Mouse (Mus musculus) hindbrain, embryonic 14.5 days (tissue): ENCODE data around the gene Dnajc17. TPM values are rescaled to one million over a fixed set of nuclear protein-coding genes. Genes with fewer than 3 reads are reported as not detected.

Experiments
- ATAC-seq: fragments of 200-750 bp; cut with Nextera tagmentation; 2 replicates; pipeline ENCODE4 v1.8.0; 2017; ENCODE audit warnings: moderate number of reproducible peaks, mild to moderate bottlenecking, moderate TSS enrichment, moderate library complexity; ENCODE audit not compliant: low FRiP score
- DNase-seq: peaks from one replicate; pipeline ENCODE4 v3.0.0-alpha.2; 2015; ENCODE audit warnings: low spot score
- H3K27ac ChIP-seq: fragments of 300-500 bp; sonication (generic); 2 replicates; pipeline ENCODE4 v1.5.1; 2014; ENCODE audit warnings: mild to moderate bottlenecking, moderate library complexity
- H3K27me3 ChIP-seq: fragments of 300-500 bp; sonication (generic); 2 replicates; pipeline ENCODE4 v1.6.1; 2014; ENCODE audit warnings: mild to moderate bottlenecking, low read length, mixed read lengths; ENCODE audit not compliant: control insufficient read depth, insufficient read depth
- H3K36me3 ChIP-seq: fragments of 300-500 bp; sonication (generic); replicated peaks from 2 replicates; pipeline ENCODE4 v1.6.1; 2014; ENCODE audit not compliant: control insufficient read depth, insufficient read depth
- H3K4me1 ChIP-seq: fragments of 300-500 bp; sonication (generic); replicated peaks from 2 replicates; pipeline ENCODE4 v1.6.1; 2014; ENCODE audit warnings: antibody characterized with exemption, low read length, mixed read lengths; ENCODE audit not compliant: control insufficient read depth, insufficient read depth
- H3K4me2 ChIP-seq: fragments of 300-500 bp; sonication (generic); replicated peaks from 2 replicates; pipeline ENCODE4 v1.6.1; 2014; ENCODE audit warnings: mild to moderate bottlenecking, moderate library complexity
- H3K4me3 ChIP-seq: fragments of 300-500 bp; sonication (generic); replicated peaks from 2 replicates; pipeline ENCODE4 v1.5.1; 2014; ENCODE audit warnings: mild to moderate bottlenecking, low read length
- H3K9ac ChIP-seq: fragments of 300-500 bp; sonication (generic); 2 replicates; pipeline ENCODE4 v1.6.1; 2014
- H3K9me3 ChIP-seq: fragments of 300-500 bp; sonication (generic); 2 replicates; pipeline ENCODE4 v1.6.1; 2016; ENCODE audit warnings: low read length; ENCODE audit not compliant: control insufficient read depth
- WGBS: fragments of 180-500 bp; shearing (Covaris S2); extraction: QIAGEN DNeasy Blood & Tissue Kit; methylation state at CpG from one replicate; pipeline ENCODE4 v1.1.7; 2014; 5-methylcytosine and 5-hydroxymethylcytosine counted together
- polyA plus RNA-seq: library from polyadenylated mRNA; unstranded; fragments of >200 nt; fragmentation: Nextera tagmentation; extraction: Ambion mirVana; gene quantifications from 2 replicates; pipeline ENCODE4 v1.2.1, GENCODE M21; 2014

Dnajc17 gene
- polyA plus RNA-seq, 1 experiment from 2014 or later, result 20.1 TPM

DNA sequence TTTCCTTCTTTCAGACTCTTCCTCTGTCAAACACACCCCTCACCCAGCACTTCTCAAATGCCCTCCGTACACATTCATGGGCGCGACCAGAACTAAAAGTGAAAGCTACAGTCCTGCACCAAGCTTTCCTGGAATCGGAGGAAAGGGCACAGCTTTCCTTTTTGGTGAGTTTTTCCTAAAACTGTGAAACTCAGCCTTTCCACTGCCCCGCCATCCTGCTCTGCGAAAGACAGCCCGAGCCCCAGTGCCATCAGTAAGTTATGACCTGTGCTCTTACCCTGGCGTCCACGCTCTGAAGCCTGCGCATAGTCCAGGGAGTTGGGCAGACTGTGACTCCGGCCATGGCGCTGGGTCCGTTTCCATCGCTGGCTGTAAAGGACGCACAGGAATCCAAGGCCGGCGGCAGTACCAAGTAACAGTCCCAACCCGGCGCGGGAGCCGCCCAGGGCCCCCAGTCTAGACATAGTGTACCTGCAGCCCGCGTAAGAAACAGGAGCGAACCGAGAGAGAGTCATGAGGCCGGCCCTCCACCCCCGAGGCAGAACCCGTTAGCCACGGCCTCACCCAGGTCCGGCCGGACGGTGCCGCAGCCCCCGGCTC lies 52.4 kb downstream of the Dnajc17 start:
- Histone ChIP-seq H3K36me3 (peaks cover 35% of the 10 kb centered on the region), H3K27ac (peak overlapping the region; percentile 81; the same call in 1 of the 2 replicates), H3K4me3 (peak overlapping the region; percentile 79), H3K9ac (peak overlapping the region; percentile 87), H3K27me3 (no peaks in the 10 kb centered on the region), H3K4me1 (peaks cover 16% of the 10 kb centered on the region), H3K9me3 (no peaks in the 10 kb centered on the region), H3K4me2 (peak overlapping the region; percentile 94)
- WGBS, result 8% methylated on average over 34 of the region's 34 CpGs
- DNase-seq (no peak), ATAC-seq (peak; percentile 41)

DNA sequence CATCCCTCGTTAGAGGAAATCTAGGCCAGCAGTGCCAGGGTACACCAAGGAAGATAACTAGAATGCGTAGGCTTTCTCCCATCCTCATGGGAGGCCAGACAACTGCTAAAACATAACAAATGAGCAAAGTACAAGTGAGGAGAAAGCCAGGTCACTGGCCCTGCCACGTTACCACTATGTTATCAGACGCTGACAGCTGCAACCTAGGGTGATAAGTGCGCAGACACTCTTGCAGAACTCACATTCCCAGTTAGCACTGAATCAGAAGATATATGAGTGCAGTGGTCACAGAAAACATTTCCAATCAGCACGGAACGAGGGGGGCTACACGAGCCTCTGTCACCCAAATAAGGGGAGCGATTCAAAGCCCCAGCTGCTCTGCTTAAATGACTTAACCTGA lies 53.2 kb downstream of the Dnajc17 start:
- Histone ChIP-seq H3K36me3 (peaks cover 43% of the 10 kb centered on the region), H3K27ac (no peak overlapping the region), H3K4me2 (peak overlapping the region; percentile 94; the same call in 1 of the 2 replicates), H3K27me3 (no peaks in the 10 kb centered on the region), H3K4me1 (peaks cover 16% of the 10 kb centered on the region), H3K9me3 (no peaks in the 10 kb centered on the region), H3K4me3 (no peak overlapping the region), H3K9ac (no peak overlapping the region)
- no peak for ATAC-seq
- WGBS, result 92% methylated on average over 9 of the region's 9 CpGs
- DNase-seq, result no peak

GRCm38 (mm10) chr2:119154683-119155082 lies 53.9 kb downstream of the Dnajc17 start:
- ATAC-seq (no peak), DNase-seq (no peak)
- Histone ChIP-seq H3K4me3 (no peak overlapping the region), H3K4me2 (no peak overlapping the region), H3K36me3 (peaks cover 50% of the 10 kb centered on the region), H3K9ac (no peak overlapping the region), H3K27me3 (no peaks in the 10 kb centered on the region), H3K27ac (no peak overlapping the region), H3K4me1 (peaks cover 16% of the 10 kb centered on the region), H3K9me3 (no peaks in the 10 kb centered on the region)
- WGBS, result 94% methylated on average over 2 of the region's 2 CpGs

DNA sequence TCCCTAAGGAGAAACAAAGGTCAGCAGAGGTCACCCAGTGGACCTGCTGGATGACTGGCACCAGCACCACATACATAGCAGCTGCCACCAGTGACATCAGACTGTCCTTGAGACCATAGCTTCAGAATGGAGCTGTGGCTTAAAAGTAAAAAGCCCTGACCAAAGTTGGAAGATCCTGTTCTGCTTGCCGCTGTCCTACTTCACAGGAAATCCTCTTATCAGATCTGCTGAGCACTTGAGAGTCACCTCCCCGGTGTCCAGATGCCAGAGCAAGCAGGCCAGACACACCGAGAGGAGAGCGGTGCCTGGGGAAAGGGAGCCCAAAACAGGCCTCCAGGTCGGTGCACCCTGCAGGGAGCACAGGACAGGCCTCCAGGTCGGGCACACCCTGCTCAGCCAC lies 56.3 kb downstream of the Dnajc17 start:
- no peaks in the 10 kb centered on the region for H3K9me3 ChIP-seq
- ATAC-seq, result no peak
- no peak overlapping the region for H3K4me2 ChIP-seq
- WGBS, result 88% methylated on average over 6 of the region's 6 CpGs
- H3K27me3 ChIP-seq, result no peaks in the 10 kb centered on the region
- no peak overlapping the region for H3K9ac ChIP-seq
- H3K4me1 ChIP-seq, result peaks cover 12% of the 10 kb centered on the region
- peaks cover 74% of the 10 kb centered on the region for H3K36me3 ChIP-seq
- H3K4me3 ChIP-seq, result no peak overlapping the region
- no peak overlapping the region for H3K27ac ChIP-seq
- no peak for DNase-seq

DNA sequence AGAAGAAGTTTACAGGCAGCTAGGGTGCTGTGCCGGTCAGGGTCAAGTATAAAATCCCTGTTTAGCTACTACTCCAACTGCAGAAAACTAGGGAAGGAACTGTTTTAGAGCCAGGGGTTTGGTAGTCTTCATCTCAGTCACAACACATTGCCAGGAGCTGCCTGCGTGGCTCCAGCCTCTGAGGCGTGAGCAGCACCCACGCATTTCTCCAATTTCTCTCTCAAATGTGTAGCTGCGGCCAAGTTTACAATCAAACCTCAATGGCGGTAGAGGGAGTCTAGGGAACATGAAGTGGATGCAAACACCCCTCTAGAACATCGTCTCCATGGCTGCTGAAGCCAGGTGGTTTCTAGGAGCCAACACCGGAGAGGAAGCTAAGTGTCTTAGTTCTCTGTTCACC lies 60.8 kb downstream of the Dnajc17 start:
- Histone ChIP-seq H3K9me3 (no peaks in the 10 kb centered on the region), H3K4me2 (no peak overlapping the region), H3K27ac (no peak overlapping the region), H3K36me3 (peaks cover 99% of the 10 kb centered on the region), H3K9ac (no peak overlapping the region), H3K27me3 (no peaks in the 10 kb centered on the region), H3K4me1 (no peaks in the 10 kb centered on the region), H3K4me3 (no peak overlapping the region)
- 94% methylated on average over 8 of the region's 8 CpGs for WGBS
- no peak for DNase-seq
- no peak for ATAC-seq

DNA sequence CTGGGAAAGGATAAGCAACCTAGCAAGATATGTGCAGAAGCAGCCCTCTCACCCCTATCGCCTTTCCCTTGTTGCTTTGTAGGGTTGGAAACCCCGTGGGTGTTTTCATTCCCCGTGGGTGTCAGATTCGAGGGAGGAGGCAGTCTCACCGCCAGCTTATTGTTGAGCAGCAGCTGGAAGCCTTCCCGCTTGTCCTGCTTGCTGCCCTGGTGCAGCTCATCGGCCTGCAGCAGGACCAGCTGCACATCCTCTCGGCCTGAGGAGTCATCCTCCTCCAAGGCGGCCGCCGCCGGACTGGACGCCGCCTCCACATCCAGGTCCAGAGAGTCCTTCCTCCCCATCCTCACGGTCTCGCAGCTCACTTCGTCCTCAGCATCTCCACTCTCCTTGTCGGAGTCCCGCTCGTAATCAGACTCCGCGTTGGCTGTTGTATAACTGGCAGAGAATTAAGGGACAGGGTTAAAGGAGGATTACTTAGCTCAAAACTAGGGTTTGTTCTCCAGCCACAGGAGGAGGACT lies 61.4 kb downstream of the Dnajc17 start:
- WGBS, result 84% methylated on average over 22 of the region's 22 CpGs
- ATAC-seq, result no peak
- no peak for DNase-seq
- Histone ChIP-seq H3K4me3 (no peak overlapping the region), H3K27me3 (no peaks in the 10 kb centered on the region), H3K4me1 (no peaks in the 10 kb centered on the region), H3K9ac (no peak overlapping the region), H3K4me2 (no peak overlapping the region), H3K27ac (no peak overlapping the region), H3K9me3 (no peaks in the 10 kb centered on the region), H3K36me3 (peaks cover 99% of the 10 kb centered on the region)

- Histone ChIP-seq H3K27me3 (no peaks in the 10 kb centered on the region), H3K36me3 (peaks cover 99% of the 10 kb centered on the region), H3K4me2 (no peak overlapping the region), H3K27ac (no peak overlapping the region), H3K9me3 (no peaks in the 10 kb centered on the region), H3K9ac (no peak overlapping the region), H3K4me1 (no peaks in the 10 kb centered on the region), H3K4me3 (no peak overlapping the region)
- whole genome bisulfite sequencing, result 87% methylated on average over 6 of the region's 6 CpGs
- DNase-seq (no peak), ATAC-seq (no peak)
Observed at GRCm38 (mm10) chr2:119146435-119146834, 62.2 kb downstream of the Dnajc17 start.

GRCm38 (mm10) chr2:119145199-119145598 lies 63.4 kb downstream of the Dnajc17 start:
- ATAC-seq, result no peak
- Histone ChIP-seq H3K4me1 (no peaks in the 10 kb centered on the region), H3K36me3 (peaks cover 99% of the 10 kb centered on the region), H3K27me3 (no peaks in the 10 kb centered on the region), H3K9me3 (no peaks in the 10 kb centered on the region), H3K27ac (no peak overlapping the region), H3K4me2 (no peak overlapping the region), H3K4me3 (no peak overlapping the region), H3K9ac (no peak overlapping the region)
- DNase-seq, result no peak
- WGBS, result 95% methylated on average over 2 of the region's 2 CpGs

DNA sequence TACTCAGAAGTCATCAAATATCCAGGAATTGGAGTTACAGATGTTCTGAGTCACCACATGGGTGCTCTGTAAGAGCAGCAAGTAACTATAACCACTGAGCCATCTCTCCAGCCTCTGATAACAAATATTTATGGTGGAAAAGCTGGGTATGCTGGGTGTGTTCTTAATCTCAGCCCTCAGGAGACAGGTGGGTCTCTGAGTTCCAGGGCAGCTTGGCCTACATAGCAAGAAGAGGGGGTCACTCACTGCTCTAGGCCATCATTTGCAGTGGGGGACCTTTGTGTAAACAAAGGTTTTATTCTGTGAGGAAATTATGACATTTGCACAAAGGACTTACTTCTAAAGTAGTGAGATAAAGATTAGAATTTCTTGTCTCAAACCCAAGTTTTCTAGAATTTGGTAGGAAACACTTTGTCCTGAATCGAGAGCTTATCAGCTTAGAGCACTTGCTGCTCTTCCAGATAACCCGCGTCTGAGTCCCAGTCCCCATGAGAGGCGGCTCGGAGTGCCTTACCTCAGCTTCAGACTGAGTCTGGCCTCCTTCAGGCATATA lies 72.2 kb downstream of the Dnajc17 start:
- Histone ChIP-seq H3K4me3 (no peak overlapping the region), H3K36me3 (peaks cover 66% of the 10 kb centered on the region), H3K4me1 (no peaks in the 10 kb centered on the region), H3K4me2 (no peak overlapping the region), H3K27me3 (no peaks in the 10 kb centered on the region), H3K9ac (no peak overlapping the region), H3K27ac (no peak overlapping the region), H3K9me3 (no peaks in the 10 kb centered on the region)
- ATAC-seq (no peak), DNase-seq (no peak)
- 88% methylated on average over 5 of the region's 5 CpGs for WGBS
